8 mouse cellular contexts compared by ENCODE assay signal in genomic region chr13:111724811-111725164, GRCm38 (mm10). TPM values are rescaled to one million over a fixed set of nuclear protein-coding genes. Genes with fewer than 3 reads are reported as not detected.
A peak's percentile ranks its signal among the peaks of the same experiment; 100 is the strongest.
DNase-seq lines count a peak whose midpoint lies in the region; ATAC-seq and TF ChIP-seq lines count a peak whose summit lies in the region.

No protein-coding gene starts in this region.

- peak overlapping the region; percentile 79 for H3K4me2 ChIP-seq in kidney, embryonic 16.5 days (replicated peaks; ENCODE audit: low read depth, low read length)
- H3K4me2 ChIP-seq in midbrain, postnatal 0 days (ENCODE audit: low read depth, low read length, poor library complexity, severe bottlenecking): peak overlapping the region; percentile 91

- H3K27me3 ChIP-seq in kidney, embryonic 16.5 days (ENCODE audit: insufficient read depth, low read length): no peaks in the 10 kb centered on the region
- no peaks in the 10 kb centered on the region for H3K27me3 ChIP-seq in embryonic facial prominence, embryonic 10.5 days (replicated peaks; ENCODE audit: low read depth, poor library complexity, severe bottlenecking)
- H3K27me3 ChIP-seq in midbrain, postnatal 0 days (ENCODE audit: insufficient read depth, low read length): no peaks in the 10 kb centered on the region

- no peak for TF ChIP-seq CTCF in midbrain, postnatal 0 days (IDR thresholded peaks at IDR 0.05)

- peaks cover 8% of the 10 kb centered on the region for H3K9me3 ChIP-seq in kidney, embryonic 16.5 days (ENCODE audit: low read length)
- peaks cover 14% of the 10 kb centered on the region for H3K9me3 ChIP-seq in embryonic facial prominence, embryonic 10.5 days
- H3K9me3 ChIP-seq in midbrain, postnatal 0 days (ENCODE audit: low read length): no peaks in the 10 kb centered on the region

- DNase-seq in kidney, adult 18-20 months: no peak
- DNase-seq in embryonic facial prominence, embryonic 10.5 days (ENCODE audit: low spot score): no peak
- DNase-seq in midbrain, postnatal 0 days (ENCODE audit: low spot score): no peak
- DNase-seq in urinary bladder, postnatal 36 days (ENCODE audit: low spot score in 2 of 2): no peak
- no peak for DNase-seq in layer of hippocampus, postnatal 10 days (ENCODE audit: low spot score in 2 of 2)
- DNase-seq in kidney, adult 11 months: no peak

- H3K9ac ChIP-seq in kidney, embryonic 16.5 days (replicated peaks; ENCODE audit: low read length): peak overlapping the region; percentile 68
- peak overlapping the region; percentile 50 for H3K9ac ChIP-seq in midbrain, postnatal 0 days (replicated peaks; ENCODE audit: low read length, poor library complexity, severe bottlenecking)

- no peak for ATAC-seq in kidney, embryonic 16.5 days (ENCODE audit: low FRiP score, low TSS enrichment)
- ATAC-seq in inflammation-experienced regulatory T-cells, adult 6 months: peak; percentile 24
- ATAC-seq in midbrain, postnatal 0 days (ENCODE audit: low FRiP score): no peak; the same call in 1 of the 2 replicates

- WGBS in kidney, embryonic 16.5 days: under 1% methylated on average over 18 of the region's 18 CpGs
- WGBS in embryonic facial prominence, embryonic 10.5 days: under 1% methylated on average over 18 of the region's 18 CpGs
- WGBS in midbrain, postnatal 0 days: under 1% methylated on average over 18 of the region's 18 CpGs

- H3K27ac ChIP-seq in kidney, embryonic 16.5 days (ENCODE audit: low read length): peak overlapping the region; percentile 88
- H3K27ac ChIP-seq in embryonic facial prominence, embryonic 10.5 days (replicated peaks): peak overlapping the region; percentile 86
- no peak overlapping the region for H3K27ac ChIP-seq in midbrain, postnatal 0 days (ENCODE audit: low read depth, low read length)

- H3K4me3 ChIP-seq in kidney, embryonic 16.5 days (ENCODE audit: low read length): peak overlapping the region; percentile 62
- peak overlapping the region; percentile 72 for H3K4me3 ChIP-seq in embryonic facial prominence, embryonic 10.5 days
- H3K4me3 ChIP-seq in midbrain, postnatal 0 days (ENCODE audit: low read depth, low read length): peak overlapping the region; percentile 85

- H3K4me1 ChIP-seq in kidney, embryonic 16.5 days (ENCODE audit: insufficient read depth, low read length): peaks cover 10% of the 10 kb centered on the region
- H3K4me1 ChIP-seq in embryonic facial prominence, embryonic 10.5 days: peaks cover 10% of the 10 kb centered on the region
- no peaks in the 10 kb centered on the region for H3K4me1 ChIP-seq in midbrain, postnatal 0 days (ENCODE audit: insufficient read depth, low read length)

- no peaks in the 10 kb centered on the region for H3K36me3 ChIP-seq in kidney, embryonic 16.5 days (ENCODE audit: insufficient read depth, low read length)
- peaks cover 8% of the 10 kb centered on the region for H3K36me3 ChIP-seq in embryonic facial prominence, embryonic 10.5 days (replicated peaks)
- H3K36me3 ChIP-seq in midbrain, postnatal 0 days (ENCODE audit: insufficient read depth, low read length): peaks cover 6% of the 10 kb centered on the region; the same call in 1 of the 2 replicates

RNA-seq across cellular contexts. Expression of gene Mier3, which starts 44.0 kb away (rescaled TPM):
- polyA plus RNA-seq in kidney, embryonic 16.5 days (2015; fragmentation: Nextera tagmentation; extraction: Ambion mirVana): 18.3 and 21.0 TPM in 2 replicates
- 22.1 and 22.2 TPM in 2 replicates for polyA plus RNA-seq in embryonic facial prominence, embryonic 10.5 days (2016; fragmentation: Nextera tagmentation; extraction: Ambion mirVana)
- 10 to 100 TPM; 15.0 to 19.9 (median 17.1) TPM for polyA plus RNA-seq in inflammation-experienced regulatory T-cells, adult 6 months (2017; shearing (Covaris generic))
- total RNA-seq in midbrain, postnatal 0 days (2014; rRNA removed): 29.2 and 32.6 TPM in 2 replicates
- 13.6 and 14.6 TPM in 2 replicates for polyA plus RNA-seq in midbrain, postnatal 0 days (2015; fragmentation: Nextera tagmentation; extraction: Ambion mirVana)
- 10 to 100 TPM; 26.9 to 31.8 TPM for total RNA-seq in layer of hippocampus, postnatal 10 days (2021)
